Mouse (Mus musculus) cortical plate, adult 2 months (tissue): ENCODE data around the gene Txk. TPM values are rescaled to one million over a fixed set of nuclear protein-coding genes. Genes with fewer than 3 reads are reported as not detected.

ENCODE experiments used
- H3K27ac ChIP-seq: fragments of 200-500 bp; 2 replicates; pipeline ENCODE4 v1.5.1; 2012; ENCODE audit warnings: low read length, control low read depth, inconsistent platforms; ENCODE audit not compliant: insufficient read depth
- H3K4me1 ChIP-seq: fragments of 200-500 bp; 2 replicates; pipeline ENCODE4 v1.6.1; 2011; ENCODE audit warnings: low read length; ENCODE audit not compliant: control insufficient read depth, insufficient read depth
- H3K4me3 ChIP-seq: fragments of 200-500 bp; 2 replicates; pipeline ENCODE4 v1.5.1; 2011; ENCODE audit warnings: mild to moderate bottlenecking, low read length, control low read depth; ENCODE audit not compliant: insufficient read depth
- CTCF ChIP-seq: fragments of 200-500 bp; IDR thresholded peaks from 2 replicates; pipeline ENCODE4 v1.5.1; 2011; ENCODE audit warnings: mild to moderate bottlenecking, control low read depth, low read length; ENCODE audit not compliant: insufficient read depth; ENCODE audit errors: extremely low read depth
- POLR2A ChIP-seq: fragments of 200-500 bp; IDR thresholded peaks from 2 replicates; pipeline ENCODE4 v1.6.1; 2011; ENCODE audit warnings: mild to moderate bottlenecking, low read length, control low read depth; ENCODE audit not compliant: insufficient read depth; ENCODE audit errors: extremely low read depth
- polyA plus RNA-seq: library from polyadenylated mRNA; depleted of rRNA; stranded (reverse); fragments of >200 nt; gene quantifications from 2 replicates; pipeline ENCODE4 v1.2.3, GENCODE M21; 2012

The Txk gene
- polyA plus RNA-seq, 1 experiment, result 0.13 TPM

- Histone ChIP-seq H3K27ac (no peak overlapping the region), H3K4me1 (no peaks in the 10 kb centered on the region), H3K4me3 (no peak overlapping the region)
- TF ChIP-seq POLR2A, result no peak
- TF ChIP-seq CTCF, result no peak
These were observed 24.0 kb upstream of the Txk start for GRCm38 (mm10) chr5:72776595-72776994.

- no peaks in the 10 kb centered on the region for H3K4me1 ChIP-seq
- H3K4me3 ChIP-seq, result no peak overlapping the region
- no peak overlapping the region for H3K27ac ChIP-seq
- TF ChIP-seq POLR2A (no peak), CTCF (no peak)
These were observed 23.6 kb upstream of the Txk start for GRCm38 (mm10) chr5:72776127-72776526.

- TF ChIP-seq POLR2A, result no peak
- TF ChIP-seq CTCF, result no peak
These were observed 17.3 kb upstream of the Txk start for GRCm38 (mm10) chr5:72769841-72770240.

GRCm38 (mm10) chr5:72763546-72763945 lies 11.0 kb upstream of the Txk start:
- Histone ChIP-seq H3K4me1 (no peaks in the 10 kb centered on the region), H3K27ac (no peak overlapping the region), H3K4me3 (no peak overlapping the region)
- no peak for TF ChIP-seq POLR2A
- no peak for TF ChIP-seq CTCF

More at GRCm38 (mm10) chr5:72769841-72770240, 17.3 kb upstream of the Txk start:
- Histone ChIP-seq H3K27ac (no peak overlapping the region), H3K4me3 (no peak overlapping the region), H3K4me1 (no peaks in the 10 kb centered on the region)

- no peak for TF ChIP-seq POLR2A
- TF ChIP-seq CTCF, result no peak
- no peaks in the 10 kb centered on the region for H3K4me1 ChIP-seq
- no peak overlapping the region for H3K4me3 ChIP-seq
- no peak overlapping the region for H3K27ac ChIP-seq
These were observed 10.4 kb upstream of the Txk start for GRCm38 (mm10) chr5:72763025-72763424.

- no peak overlapping the region for H3K4me3 ChIP-seq
- peaks cover 2% of the 10 kb centered on the region; the same call in 1 of the 2 replicates for H3K4me1 ChIP-seq
- TF ChIP-seq CTCF, result no peak
- no peak for TF ChIP-seq POLR2A
- H3K27ac ChIP-seq, result no peak overlapping the region
These were observed 9.2 kb upstream of the Txk start for GRCm38 (mm10) chr5:72761758-72762157.

- H3K4me3 ChIP-seq, result no peak overlapping the region
- TF ChIP-seq POLR2A (no peak), CTCF (no peak)
- H3K27ac ChIP-seq, result no peak overlapping the region
- peaks cover 2% of the 10 kb centered on the region; the same call in 1 of the 2 replicates for H3K4me1 ChIP-seq
These were observed 8.7 kb upstream of the Txk start for GRCm38 (mm10) chr5:72761237-72761636.

GRCm38 (mm10) chr5:72758925-72759924 lies 6.6 kb upstream of the Txk start:
- Histone ChIP-seq H3K4me3 (no peak overlapping the region), H3K27ac (no peak overlapping the region), H3K4me1 (peaks cover 2% of the 10 kb centered on the region; the same call in 1 of the 2 replicates)
- TF ChIP-seq CTCF (no peak), POLR2A (no peak)

- Histone ChIP-seq H3K4me1 (peaks cover 2% of the 10 kb centered on the region; the same call in 1 of the 2 replicates), H3K27ac (no peak overlapping the region), H3K4me3 (no peak overlapping the region)
- TF ChIP-seq CTCF (no peak), POLR2A (no peak)
These were observed 4.7 kb upstream of the Txk start for GRCm38 (mm10) chr5:72757155-72757773.

GRCm38 (mm10) chr5:72755941-72756340 lies 3.4 kb upstream of the Txk start:
- H3K27ac ChIP-seq, result no peak overlapping the region
- H3K4me3 ChIP-seq, result no peak overlapping the region
- H3K4me1 ChIP-seq, result peaks cover 2% of the 10 kb centered on the region; the same call in 1 of the 2 replicates
- TF ChIP-seq POLR2A, result no peak
- TF ChIP-seq CTCF, result no peak
